Mouse (Mus musculus): ENCODE results near the gene Cryga. TPM values are rescaled to one million over a fixed set of nuclear protein-coding genes. Genes with fewer than 3 reads are reported as not detected.

Gene Cryga
- polyA plus RNA-seq, 1 experiment from 2014 or later, result not detected

- Histone ChIP-seq H3K4me2 (replicated peaks; ENCODE audit: low read depth, low read length) (no peak overlapping the region), H3K4me3 (ENCODE audit: low read depth, low read length) (no peak overlapping the region), H3K27me3 (ENCODE audit: control insufficient read depth, insufficient read depth, low read length) (no peaks in the 10 kb centered on the region), H3K36me3 (ENCODE audit: control insufficient read depth, insufficient read depth, low read length) (no peaks in the 10 kb centered on the region), H3K4me1 (ENCODE audit: control insufficient read depth, insufficient read depth, low read length) (no peaks in the 10 kb centered on the region), H3K27ac (ENCODE audit: low read length) (no peak overlapping the region), H3K9ac (replicated peaks; ENCODE audit: low read depth, low read length) (no peak overlapping the region), H3K9me3 (ENCODE audit: control insufficient read depth, low read depth, low read length) (no peaks in the 10 kb centered on the region)
- no peak for ATAC-seq (ENCODE audit: insufficient number of reproducible peaks, insufficient read depth, low FRiP score, low read depth)
- WGBS, result 53% methylated on average over 3 of the region's 3 CpGs
Observed at GRCm38 (mm10) chr1:65129634-65130180, 26.5 kb upstream of the Cryga start.

- Histone ChIP-seq H3K36me3 (ENCODE audit: control insufficient read depth, insufficient read depth, low read length) (no peaks in the 10 kb centered on the region), H3K4me2 (replicated peaks; ENCODE audit: low read depth, low read length) (no peak within 1 kb of the TSS), H3K4me1 (ENCODE audit: control insufficient read depth, insufficient read depth, low read length) (no peaks in the 10 kb centered on the region), H3K9ac (replicated peaks; ENCODE audit: low read depth, low read length) (no peak within 1 kb of the TSS), H3K9me3 (ENCODE audit: control insufficient read depth, low read depth, low read length) (no peaks in the 10 kb centered on the region), H3K27ac (ENCODE audit: low read length) (no peak within 1 kb of the TSS), H3K4me3 (ENCODE audit: low read depth, low read length) (no peak within 1 kb of the TSS), H3K27me3 (ENCODE audit: control insufficient read depth, insufficient read depth, low read length) (no peaks in the 10 kb centered on the region)
- 24% methylated on average over 9 of the region's 9 CpGs for WGBS
- no peak for ATAC-seq (ENCODE audit: insufficient number of reproducible peaks, insufficient read depth, low FRiP score, low read depth)
Observed at GRCm38 (mm10) chr1:65122574-65123372, 19.6 kb upstream of the Cryga start, which contains the start of gene D630023F18Rik. Gene D630023F18Rik, minus strand, starts transcription at chr1:65123214.

GRCm38 (mm10) chr1:65119438-65119837, 16.3 kb upstream of the Cryga start, which contains the start of gene Gm28845:
Gene Gm28845, minus strand, starts transcription at chr1:65119558.
- no peak within 1 kb of the TSS for H3K4me2 ChIP-seq (replicated peaks; ENCODE audit: low read depth, low read length)
- H3K27ac ChIP-seq (ENCODE audit: low read length), result no peak within 1 kb of the TSS
- H3K9ac ChIP-seq (replicated peaks; ENCODE audit: low read depth, low read length), result no peak within 1 kb of the TSS
- H3K36me3 ChIP-seq (ENCODE audit: control insufficient read depth, insufficient read depth, low read length), result no peaks in the 10 kb centered on the region
- H3K4me3 ChIP-seq (ENCODE audit: low read depth, low read length), result no peak within 1 kb of the TSS
- no peaks in the 10 kb centered on the region for H3K27me3 ChIP-seq (ENCODE audit: control insufficient read depth, insufficient read depth, low read length)
- 80% methylated on average over 1 of the region's 1 CpGs for WGBS
- no peaks in the 10 kb centered on the region for H3K9me3 ChIP-seq (ENCODE audit: control insufficient read depth, low read depth, low read length)
- no peak for ATAC-seq (ENCODE audit: insufficient number of reproducible peaks, insufficient read depth, low FRiP score, low read depth)
- H3K4me1 ChIP-seq (ENCODE audit: control insufficient read depth, insufficient read depth, low read length), result no peaks in the 10 kb centered on the region

- no peaks in the 10 kb centered on the region for H3K9me3 ChIP-seq (ENCODE audit: control insufficient read depth, low read depth, low read length)
- no peak overlapping the region for H3K4me2 ChIP-seq (replicated peaks; ENCODE audit: low read depth, low read length)
- no peak overlapping the region for H3K4me3 ChIP-seq (ENCODE audit: low read depth, low read length)
- no peaks in the 10 kb centered on the region for H3K36me3 ChIP-seq (ENCODE audit: control insufficient read depth, insufficient read depth, low read length)
- H3K27me3 ChIP-seq (ENCODE audit: control insufficient read depth, insufficient read depth, low read length), result no peaks in the 10 kb centered on the region
- peak; percentile 86 for ATAC-seq (ENCODE audit: insufficient number of reproducible peaks, insufficient read depth, low FRiP score, low read depth)
- H3K9ac ChIP-seq (replicated peaks; ENCODE audit: low read depth, low read length), result no peak overlapping the region
- no peaks in the 10 kb centered on the region for H3K4me1 ChIP-seq (ENCODE audit: control insufficient read depth, insufficient read depth, low read length)
- WGBS, result 55% methylated on average over 8 of the region's 8 CpGs
- H3K27ac ChIP-seq (ENCODE audit: low read length), result no peak overlapping the region
Observed at GRCm38 (mm10) chr1:65118150-65118913, 15.2 kb upstream of the Cryga start.

GRCm38 (mm10) chr1:65113536-65114172, 10.5 kb upstream of the Cryga start:
- 91% methylated on average over 5 of the region's 5 CpGs for WGBS
- no peaks in the 10 kb centered on the region for H3K27me3 ChIP-seq (ENCODE audit: control insufficient read depth, insufficient read depth, low read length)
- H3K4me3 ChIP-seq (ENCODE audit: low read depth, low read length), result no peak overlapping the region
- no peaks in the 10 kb centered on the region for H3K36me3 ChIP-seq (ENCODE audit: control insufficient read depth, insufficient read depth, low read length)
- H3K4me1 ChIP-seq (ENCODE audit: control insufficient read depth, insufficient read depth, low read length), result 0 out of 2 replicates have a peak, but pooled peaks cover 2% of the 10 kb centered on the region
- no peak for ATAC-seq (ENCODE audit: insufficient number of reproducible peaks, insufficient read depth, low FRiP score, low read depth)
- H3K9me3 ChIP-seq (ENCODE audit: control insufficient read depth, low read depth, low read length), result no peaks in the 10 kb centered on the region
- H3K27ac ChIP-seq (ENCODE audit: low read length), result no peak overlapping the region
- no peak overlapping the region for H3K4me2 ChIP-seq (replicated peaks; ENCODE audit: low read depth, low read length)
- no peak overlapping the region for H3K9ac ChIP-seq (replicated peaks; ENCODE audit: low read depth, low read length)

GRCm38 (mm10) chr1:65112807-65113196, 9.6 kb upstream of the Cryga start:
- no peak overlapping the region for H3K4me3 ChIP-seq (ENCODE audit: low read depth, low read length)

GRCm38 (mm10) chr1:65112031-65112806, 9.0 kb upstream of the Cryga start:
- H3K9ac ChIP-seq (replicated peaks; ENCODE audit: low read depth, low read length), result no peak overlapping the region
- no peak overlapping the region for H3K4me3 ChIP-seq (ENCODE audit: low read depth, low read length)

More at GRCm38 (mm10) chr1:65112807-65113196, 9.6 kb upstream of the Cryga start:
- Histone ChIP-seq H3K4me2 (replicated peaks; ENCODE audit: low read depth, low read length) (peak overlapping the region; percentile 33), H3K9me3 (ENCODE audit: control insufficient read depth, low read depth, low read length) (no peaks in the 10 kb centered on the region), H3K27me3 (ENCODE audit: control insufficient read depth, insufficient read depth, low read length) (no peaks in the 10 kb centered on the region), H3K27ac (ENCODE audit: low read length) (no peak overlapping the region), H3K36me3 (ENCODE audit: control insufficient read depth, insufficient read depth, low read length) (no peaks in the 10 kb centered on the region), H3K4me1 (ENCODE audit: control insufficient read depth, insufficient read depth, low read length) (0 out of 2 replicates have a peak, but pooled peaks cover 2% of the 10 kb centered on the region), H3K9ac (replicated peaks; ENCODE audit: low read depth, low read length) (no peak overlapping the region)
- ATAC-seq (ENCODE audit: insufficient number of reproducible peaks, insufficient read depth, low FRiP score, low read depth), result no peak; the same call in 1 of the 2 replicates
- WGBS, result 51% methylated on average over 14 of the region's 14 CpGs

More at GRCm38 (mm10) chr1:65112031-65112806, 9.0 kb upstream of the Cryga start:
- Histone ChIP-seq H3K4me2 (replicated peaks; ENCODE audit: low read depth, low read length) (peak overlapping the region; percentile 33), H3K27me3 (ENCODE audit: control insufficient read depth, insufficient read depth, low read length) (no peaks in the 10 kb centered on the region), H3K9me3 (ENCODE audit: control insufficient read depth, low read depth, low read length) (no peaks in the 10 kb centered on the region), H3K27ac (ENCODE audit: low read length) (no peak overlapping the region), H3K4me1 (ENCODE audit: control insufficient read depth, insufficient read depth, low read length) (0 out of 2 replicates have a peak, but pooled peaks cover 2% of the 10 kb centered on the region), H3K36me3 (ENCODE audit: control insufficient read depth, insufficient read depth, low read length) (no peaks in the 10 kb centered on the region)
- peak; percentile 73; the same call in 1 of the 2 replicates for ATAC-seq (ENCODE audit: insufficient number of reproducible peaks, insufficient read depth, low FRiP score, low read depth)
- WGBS, result 11% methylated on average over 8 of the region's 8 CpGs
